Mouse (Mus musculus): ENCODE measurements around the gene Wnt9a. TPM values are rescaled to one million over a fixed set of nuclear protein-coding genes. Genes with fewer than 3 reads are reported as not detected.
"Not testable (repeated sequence)": the region's sequence is repeated elsewhere in the genome, so short reads cannot be mapped to it uniquely, and the experiment has no call there.

The Wnt9a gene
- total RNA-seq, 2 experiments from 2014 or later = not detected

DNA sequence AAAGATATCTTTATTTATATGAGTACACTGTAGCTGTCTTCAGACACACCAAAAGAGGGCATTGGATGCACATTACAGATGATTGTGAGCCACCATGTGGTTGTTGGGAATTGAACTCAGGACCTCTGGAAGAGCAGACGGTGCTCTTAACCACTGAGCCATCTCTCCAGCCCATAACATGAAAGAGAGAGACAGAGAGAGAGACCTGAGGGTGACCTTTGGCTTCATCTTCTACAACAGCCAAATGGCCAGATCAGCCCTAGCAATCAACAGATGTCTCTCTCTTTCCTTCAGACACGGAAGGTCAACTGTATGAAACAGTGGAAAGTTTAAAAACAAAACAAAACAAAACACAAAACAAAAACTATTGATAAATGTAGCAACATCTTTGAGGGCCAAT lies 5.7 kb upstream of the Wnt9a start:
- ATAC-seq (replicated peaks; ENCODE audit: low FRiP score, low TSS enrichment, poor library complexity, severe bottlenecking) = not testable (repeated sequence)

DNA sequence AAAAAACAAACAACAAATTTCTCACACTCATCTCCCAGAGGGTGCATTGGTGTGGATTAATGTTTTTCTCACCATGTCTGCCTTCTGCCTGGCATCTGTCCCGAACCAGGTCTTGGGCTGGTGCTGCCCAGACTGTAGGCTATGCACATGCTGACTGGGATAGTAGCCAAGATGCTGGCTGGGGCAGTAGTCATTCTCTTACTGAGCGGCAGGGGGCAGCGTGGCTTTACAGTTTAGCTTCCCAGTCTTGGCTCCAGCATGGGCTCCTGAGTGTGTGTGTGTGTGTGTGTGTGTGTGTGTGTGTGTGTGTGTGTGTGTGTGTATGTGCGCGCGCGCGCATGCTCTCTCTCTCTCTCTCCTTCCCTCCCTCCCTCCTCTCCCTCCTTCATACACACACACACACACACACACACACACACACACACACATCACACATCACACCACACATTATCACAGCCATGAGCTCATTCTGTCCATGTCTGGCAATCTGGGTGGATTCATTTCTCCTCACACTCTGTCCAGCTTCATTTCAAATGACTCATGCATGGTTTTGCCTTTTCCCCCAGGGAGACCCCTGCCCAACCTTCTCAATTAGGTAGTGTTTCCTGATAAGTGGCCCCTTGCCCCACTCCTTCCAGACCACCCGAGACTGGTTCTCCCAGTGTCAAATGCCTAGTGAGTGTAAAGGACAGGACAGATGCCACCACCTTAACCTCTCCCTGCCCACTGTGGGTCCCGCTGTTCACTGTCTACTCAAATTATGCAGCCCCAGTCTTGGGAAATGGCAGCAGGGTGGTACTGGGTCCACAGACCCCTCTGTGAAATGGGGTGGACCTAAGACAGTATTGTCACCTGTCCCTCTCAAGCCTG lies 3.8 kb upstream of the Wnt9a start:
- ATAC-seq (replicated peaks; ENCODE audit: low FRiP score, low TSS enrichment, poor library complexity, severe bottlenecking) = peak; percentile 75

DNA sequence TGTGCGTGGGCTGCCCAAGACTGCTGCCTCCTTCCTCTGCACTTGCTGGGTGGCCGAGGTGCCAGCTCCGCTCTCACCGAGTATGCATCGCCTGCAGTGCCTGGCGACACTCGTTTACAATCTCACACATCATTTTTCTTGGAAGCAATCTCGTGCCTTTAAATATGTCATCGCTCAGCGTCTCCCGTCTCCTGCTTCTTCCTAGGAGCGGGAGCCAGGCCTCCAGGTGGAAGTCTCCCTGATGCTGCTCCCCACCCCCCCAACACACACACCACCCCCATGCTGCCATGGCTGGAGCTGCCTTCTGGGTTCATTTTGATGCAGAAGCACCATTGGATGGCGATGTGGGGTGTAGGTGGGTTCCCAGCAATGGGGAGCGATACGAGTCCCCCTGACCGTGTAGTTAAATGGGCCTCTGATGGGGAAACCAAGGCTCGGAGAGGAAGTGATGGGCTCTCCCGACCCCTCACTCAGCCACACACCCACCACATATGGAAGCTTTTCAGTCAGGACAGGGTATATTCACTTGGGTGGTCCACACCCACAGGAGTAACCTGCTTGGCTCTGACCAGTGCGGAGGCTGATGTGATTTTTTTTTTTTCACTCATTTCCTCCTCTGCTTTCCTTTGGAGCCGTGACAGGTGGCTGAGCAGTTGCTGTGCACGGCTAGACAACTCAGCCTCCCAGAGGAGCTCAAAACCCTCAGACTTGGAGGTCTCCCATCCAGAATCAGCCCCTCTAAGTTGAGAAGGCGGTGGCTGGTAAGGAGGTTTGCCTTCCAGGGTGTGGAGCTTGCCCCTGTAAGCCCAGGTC lies 1.5 kb upstream of the Wnt9a start:
- no peak for ATAC-seq (replicated peaks; ENCODE audit: low FRiP score, low TSS enrichment, poor library complexity, severe bottlenecking)

DNA sequence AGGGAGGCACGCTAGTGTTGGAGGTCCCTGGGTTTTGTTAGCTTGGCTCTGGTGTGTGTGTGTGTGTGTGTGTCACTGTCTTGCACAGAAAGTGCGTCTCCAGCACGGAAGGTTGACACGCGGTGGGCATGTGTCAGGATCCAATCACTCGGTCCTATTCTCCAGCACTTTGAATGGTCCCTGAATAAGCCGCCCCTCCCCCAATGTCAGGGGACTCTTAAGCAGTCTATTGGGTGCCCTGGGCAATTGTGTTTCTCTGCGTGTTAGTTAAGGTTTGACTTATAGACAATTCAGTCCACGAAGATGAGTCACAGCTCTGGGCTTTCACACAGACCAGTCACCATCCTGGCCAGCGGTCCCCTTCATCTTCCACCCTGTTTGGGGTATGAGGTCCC lies 910 bp upstream of the Wnt9a start:
- no peak for ATAC-seq (replicated peaks; ENCODE audit: low FRiP score, low TSS enrichment, poor library complexity, severe bottlenecking)

DNA sequence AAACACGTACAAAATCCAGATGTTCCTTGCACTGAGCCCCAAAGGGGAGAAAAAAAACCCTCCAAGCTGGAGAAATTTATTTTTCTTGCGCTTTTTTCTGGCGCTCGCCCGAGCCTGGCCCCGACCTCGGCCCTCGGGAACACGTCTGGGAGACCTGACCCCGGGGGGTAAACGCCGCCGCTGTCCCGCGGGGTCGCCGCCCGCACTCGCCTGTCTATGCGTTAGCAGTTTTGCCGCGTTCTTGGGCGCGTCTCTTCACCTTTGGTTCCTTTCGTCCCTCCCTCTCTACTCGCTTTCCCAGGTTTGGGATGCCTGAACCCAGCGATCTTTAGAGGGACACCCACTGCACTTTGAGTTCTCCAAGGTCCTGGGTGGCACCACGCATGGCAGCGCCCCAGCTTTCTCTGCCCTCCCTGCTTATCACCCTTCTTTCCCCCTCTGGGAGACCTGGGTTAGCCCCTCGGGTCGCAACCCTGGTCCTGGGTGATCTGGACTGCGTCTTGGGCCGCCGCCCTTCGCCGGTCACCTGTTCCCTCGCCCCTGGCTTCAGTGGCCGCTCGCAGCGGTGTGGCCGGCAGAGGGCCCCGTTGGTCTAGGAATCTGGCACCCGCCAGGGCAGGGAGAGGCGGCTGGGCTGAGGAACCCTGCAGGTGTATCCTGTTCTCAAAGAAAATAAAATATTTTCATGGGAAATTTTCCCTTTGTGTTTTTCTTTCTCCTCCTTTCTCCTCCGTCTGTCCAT lies 865 bp downstream of the Wnt9a start:
- 0 out of 2 replicates have a peak, but pooled peaks have one; percentile 30 for ATAC-seq (replicated peaks; ENCODE audit: low FRiP score, low TSS enrichment, poor library complexity, severe bottlenecking)

DNA sequence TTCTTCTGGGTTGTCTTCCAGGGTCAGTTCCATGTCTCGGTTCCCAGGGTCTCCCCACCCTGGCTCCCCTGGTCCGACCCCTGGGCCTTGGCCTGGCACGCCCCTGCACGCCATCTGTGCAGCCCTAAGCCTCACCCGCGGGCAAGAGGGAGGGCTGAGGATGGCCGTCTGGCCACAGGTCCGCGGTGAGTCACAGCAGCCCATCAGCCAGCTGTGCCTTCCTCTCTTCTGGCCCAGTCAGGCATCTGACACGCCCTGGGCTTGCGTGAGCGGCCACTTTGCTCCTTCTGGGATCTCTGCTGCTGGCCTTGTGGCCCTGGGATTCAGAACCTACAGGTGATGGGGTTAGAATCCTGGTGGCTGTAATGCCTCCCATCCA lies 1.4 kb downstream of the Wnt9a start:
- no peak for ATAC-seq (replicated peaks; ENCODE audit: low FRiP score, low TSS enrichment, poor library complexity, severe bottlenecking)

DNA sequence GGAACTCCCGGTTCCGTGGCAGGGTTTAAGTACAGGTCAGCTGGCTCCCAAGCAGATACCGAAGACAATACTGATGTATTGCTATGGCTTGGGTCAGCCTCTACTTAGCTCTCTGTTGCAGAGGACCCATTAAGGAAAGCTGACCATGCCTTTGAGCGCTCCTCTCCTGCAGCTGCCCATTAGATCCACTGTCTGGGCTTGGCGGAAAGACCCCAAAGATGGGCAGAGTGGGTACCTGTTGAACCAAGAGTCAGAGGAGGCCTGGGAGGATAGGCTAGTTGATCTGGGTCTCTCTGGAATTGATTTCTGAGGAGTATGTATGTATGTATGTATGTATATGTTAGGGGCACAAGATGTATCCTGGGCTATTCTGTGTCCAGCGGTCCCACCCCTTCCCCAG lies 1.9 kb downstream of the Wnt9a start:
- no peak for ATAC-seq (replicated peaks; ENCODE audit: low FRiP score, low TSS enrichment, poor library complexity, severe bottlenecking)

DNA sequence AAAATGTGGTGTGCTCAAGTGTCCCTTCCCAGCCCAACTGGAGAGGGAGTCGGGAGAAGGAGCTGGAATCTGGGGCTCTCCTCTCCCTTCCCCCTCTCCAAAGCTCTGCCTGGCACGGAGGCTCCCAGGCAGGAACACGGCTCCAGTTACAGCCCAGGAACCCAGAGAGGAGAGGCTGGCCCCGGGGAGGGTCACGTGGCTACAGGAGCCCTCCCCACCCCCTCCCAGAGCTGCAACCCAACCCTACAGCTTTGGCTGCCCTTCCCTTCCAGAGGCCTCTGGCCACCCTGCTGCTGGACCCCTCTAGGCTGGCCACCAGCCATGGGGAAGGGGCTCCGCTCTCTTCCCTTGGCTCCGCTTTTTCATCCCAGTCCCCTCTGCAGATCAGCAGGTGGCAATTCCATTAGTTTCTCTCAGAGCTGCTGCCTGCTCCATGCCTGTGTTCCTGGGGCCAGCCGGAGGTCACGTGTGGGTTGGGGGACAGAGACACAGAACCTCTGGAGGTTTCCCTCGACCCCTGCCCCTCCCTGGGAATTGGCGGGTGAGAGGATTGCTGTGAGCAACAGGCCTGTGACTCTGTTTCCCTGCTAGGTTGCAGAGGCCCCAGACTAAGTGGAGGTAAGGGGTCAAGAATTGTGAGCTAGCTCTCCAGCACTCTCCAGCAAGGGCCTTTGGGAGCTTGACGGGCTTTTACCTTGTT lies 2.5 kb downstream of the Wnt9a start:
- no peak for ATAC-seq (replicated peaks; ENCODE audit: low FRiP score, low TSS enrichment, poor library complexity, severe bottlenecking)

DNA sequence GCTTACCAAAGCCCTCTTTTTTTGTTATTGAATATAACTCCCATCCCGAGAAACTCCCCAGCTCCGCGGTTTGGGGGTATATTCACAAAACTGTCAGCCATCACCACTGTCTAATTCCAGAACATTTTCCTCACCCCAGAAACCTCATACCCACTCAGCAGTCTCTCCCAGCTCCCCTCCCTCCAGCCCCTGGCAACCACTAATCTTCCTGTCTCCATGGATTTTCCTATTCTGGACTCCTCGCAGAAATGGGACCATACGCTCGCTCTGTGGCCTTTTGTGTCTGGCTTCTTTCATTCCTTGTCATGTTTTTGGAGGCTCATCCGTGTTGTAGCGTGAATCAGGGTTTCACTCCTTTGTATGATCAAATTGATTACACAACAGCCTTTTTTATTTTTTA lies 3.2 kb downstream of the Wnt9a start:
- ATAC-seq (replicated peaks; ENCODE audit: low FRiP score, low TSS enrichment, poor library complexity, severe bottlenecking) = no peak

DNA sequence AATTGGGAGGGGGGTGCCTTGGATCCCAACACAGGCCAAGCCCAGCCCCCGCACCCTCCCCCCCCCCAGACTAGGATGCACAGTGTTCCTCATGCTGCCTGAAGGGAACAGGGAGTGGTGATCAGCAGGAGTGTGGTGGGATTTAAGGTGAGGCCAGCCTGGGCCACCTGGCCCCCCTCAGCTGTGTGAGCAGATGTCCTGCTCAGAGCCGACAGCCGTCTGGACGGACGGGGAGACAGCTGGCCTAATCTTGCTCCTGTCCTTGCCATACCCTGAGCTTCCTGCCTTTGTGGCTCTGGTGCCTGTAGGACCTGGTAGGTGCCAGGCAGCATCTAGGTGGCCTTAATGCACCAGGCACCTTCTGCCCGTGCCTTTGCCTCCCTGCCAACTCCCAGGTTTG lies 5.3 kb downstream of the Wnt9a start:
- ATAC-seq (replicated peaks; ENCODE audit: low FRiP score, low TSS enrichment, poor library complexity, severe bottlenecking) = no peak

DNA sequence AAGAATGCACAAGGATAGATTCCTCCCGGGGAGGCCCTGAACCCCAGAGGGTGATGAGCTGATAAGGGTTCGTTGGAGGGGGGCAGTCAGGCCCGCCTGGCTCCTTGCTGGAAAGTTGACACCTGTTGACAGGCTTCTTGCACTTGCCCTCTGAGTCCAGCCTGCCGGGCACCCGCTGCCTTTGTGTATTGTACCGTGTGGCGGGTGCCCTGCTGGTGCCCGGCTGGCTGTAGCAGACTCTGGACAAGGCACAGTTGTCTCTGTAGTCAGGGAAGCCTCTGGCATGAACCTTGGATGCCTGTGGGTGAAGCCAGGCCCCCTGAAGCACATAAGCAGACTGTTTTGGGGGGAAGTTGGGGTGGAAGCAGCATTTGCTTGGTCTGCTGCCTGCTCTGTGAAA lies 5.8 kb downstream of the Wnt9a start:
- no peak for ATAC-seq (replicated peaks; ENCODE audit: low FRiP score, low TSS enrichment, poor library complexity, severe bottlenecking)

DNA sequence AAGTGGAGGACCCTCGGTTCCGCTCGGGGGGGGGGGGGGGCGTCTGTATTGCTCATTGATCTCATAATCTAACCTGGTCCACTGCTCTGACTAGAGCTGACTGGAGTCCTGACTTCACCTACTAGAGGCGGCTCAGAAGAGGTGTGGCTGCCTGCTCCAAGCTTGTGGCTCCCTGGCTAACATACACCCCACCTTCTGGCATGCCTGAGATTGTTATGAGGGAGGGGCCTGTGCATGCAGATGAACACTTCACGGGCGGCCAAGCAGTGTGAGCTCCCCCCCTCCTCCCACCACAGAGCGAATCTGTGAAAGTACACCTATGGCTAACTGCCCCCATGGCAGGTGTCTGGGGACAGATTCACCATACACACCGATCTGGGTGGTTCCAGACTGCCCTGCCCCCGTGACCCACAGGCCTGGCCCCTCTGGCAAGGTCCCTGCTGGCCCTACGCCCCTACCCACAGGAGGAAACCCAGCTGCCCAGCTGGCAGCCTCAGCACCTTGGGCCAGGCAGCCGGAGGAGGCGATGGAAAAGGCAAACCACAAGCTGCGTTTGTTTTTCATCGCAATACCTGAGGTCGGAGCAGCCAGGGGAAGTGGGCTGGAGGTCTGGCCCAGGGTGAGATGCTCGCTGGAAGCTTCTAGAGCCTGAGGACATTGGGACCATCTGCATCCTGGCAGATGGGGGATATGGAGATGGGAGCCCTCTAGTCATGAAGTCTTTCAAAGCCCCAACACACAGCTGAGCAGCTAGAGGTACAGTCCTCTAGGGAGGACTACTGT lies 6.5 kb downstream of the Wnt9a start:
- no peak for ATAC-seq (replicated peaks; ENCODE audit: low FRiP score, low TSS enrichment, poor library complexity, severe bottlenecking)

DNA sequence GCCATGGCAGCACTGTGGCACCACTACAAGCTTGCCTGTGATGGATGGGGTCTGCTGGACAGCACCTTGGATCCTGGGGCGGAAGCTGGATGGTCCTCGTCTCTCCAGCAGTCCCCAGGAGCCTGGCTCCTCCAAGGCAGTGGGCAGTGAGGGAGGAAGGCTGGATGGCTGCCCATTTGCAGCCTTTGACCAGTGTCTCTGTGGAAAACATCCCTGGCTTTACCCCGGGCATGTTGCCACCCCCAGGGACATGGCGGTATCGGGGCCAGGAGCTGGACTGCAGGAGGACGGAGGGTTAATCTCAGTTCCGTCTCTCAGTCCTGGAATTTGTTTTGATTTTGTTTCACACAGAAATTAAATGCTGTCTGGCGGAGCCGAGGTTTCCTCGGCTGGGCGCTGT lies 7.2 kb downstream of the Wnt9a start:
- no peak for ATAC-seq (replicated peaks; ENCODE audit: low FRiP score, low TSS enrichment, poor library complexity, severe bottlenecking)

DNA sequence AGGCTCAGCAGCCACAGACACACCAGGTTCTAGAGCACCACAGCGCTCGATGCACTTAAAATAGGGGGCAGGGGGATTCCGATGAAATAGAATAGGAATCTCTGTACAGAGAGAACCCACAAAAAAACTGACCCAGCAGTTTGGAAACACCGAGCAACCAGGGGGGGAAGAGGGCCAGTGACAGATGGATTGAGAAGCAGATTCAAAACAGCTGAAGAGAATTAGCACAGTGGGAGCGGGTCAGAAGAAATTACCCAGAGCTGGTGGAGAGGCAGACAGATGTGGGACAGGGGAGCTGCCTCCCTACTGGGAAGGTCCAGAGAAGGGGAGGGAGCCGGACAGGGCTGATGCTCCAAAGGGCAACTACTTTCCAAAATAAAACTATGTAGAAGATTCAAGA lies 9.8 kb downstream of the Wnt9a start:
- no peak for ATAC-seq (replicated peaks; ENCODE audit: low FRiP score, low TSS enrichment, poor library complexity, severe bottlenecking)

DNA sequence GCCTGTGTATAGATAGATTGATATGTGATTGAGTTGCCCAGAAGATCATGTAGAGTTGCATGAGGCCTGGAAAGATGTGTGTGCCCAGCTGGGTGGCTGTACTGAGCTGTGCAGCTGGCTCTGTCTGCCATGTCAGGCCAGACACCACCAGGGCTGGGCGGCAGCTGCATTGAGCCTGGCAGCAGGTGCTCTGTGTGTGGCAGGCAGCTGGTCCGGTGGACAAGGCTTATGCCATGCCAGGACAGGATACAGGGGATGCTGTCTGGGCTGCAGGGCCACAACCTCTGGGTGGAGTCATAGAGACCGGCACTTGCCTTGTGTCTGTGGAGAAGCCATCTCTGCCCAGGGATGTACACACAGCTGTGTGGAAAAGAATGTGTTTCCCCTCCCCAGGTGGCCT lies 16.3 kb downstream of the Wnt9a start:
- ATAC-seq (replicated peaks; ENCODE audit: low FRiP score, low TSS enrichment, poor library complexity, severe bottlenecking) = no peak

DNA sequence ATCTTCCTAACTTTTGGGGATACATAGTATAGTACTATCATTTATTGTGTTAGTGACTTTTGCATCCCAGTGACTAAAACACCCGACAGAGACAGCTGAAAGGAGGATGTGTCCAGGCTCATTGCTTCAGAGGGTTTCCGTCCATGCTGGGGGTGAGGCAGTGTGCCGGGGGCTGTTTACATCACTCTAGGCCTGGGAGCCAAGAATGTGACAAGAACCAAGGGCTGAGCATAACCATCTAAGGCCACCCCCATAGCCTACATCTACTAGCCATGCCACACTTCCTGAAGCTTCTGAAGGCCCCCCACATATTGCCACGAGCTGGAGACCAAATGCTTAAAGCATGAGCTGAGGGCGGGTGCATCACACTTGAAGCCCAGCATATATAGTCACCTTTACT lies 18.0 kb downstream of the Wnt9a start:
- no peak for ATAC-seq (replicated peaks; ENCODE audit: low FRiP score, low TSS enrichment, poor library complexity, severe bottlenecking)

DNA sequence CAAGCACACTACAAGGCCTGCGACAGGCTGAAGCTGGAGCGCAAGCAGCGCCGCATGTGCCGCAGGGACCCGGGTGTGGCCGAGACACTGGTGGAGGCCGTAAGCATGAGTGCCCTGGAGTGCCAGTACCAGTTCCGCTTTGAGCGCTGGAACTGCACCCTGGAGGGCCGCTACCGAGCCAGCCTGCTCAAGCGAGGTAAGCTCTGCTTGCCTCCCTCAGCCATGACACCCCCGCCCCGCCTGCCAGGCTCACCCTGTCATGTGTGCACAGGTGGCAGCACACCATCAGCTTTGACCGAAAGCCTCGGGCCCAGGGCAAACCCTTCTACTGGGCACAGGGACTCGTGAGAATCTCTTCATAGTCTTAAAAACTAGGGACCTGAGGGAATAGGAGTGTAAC lies 20.9 kb downstream of the Wnt9a start:
- no peak for ATAC-seq (replicated peaks; ENCODE audit: low FRiP score, low TSS enrichment, poor library complexity, severe bottlenecking)

DNA sequence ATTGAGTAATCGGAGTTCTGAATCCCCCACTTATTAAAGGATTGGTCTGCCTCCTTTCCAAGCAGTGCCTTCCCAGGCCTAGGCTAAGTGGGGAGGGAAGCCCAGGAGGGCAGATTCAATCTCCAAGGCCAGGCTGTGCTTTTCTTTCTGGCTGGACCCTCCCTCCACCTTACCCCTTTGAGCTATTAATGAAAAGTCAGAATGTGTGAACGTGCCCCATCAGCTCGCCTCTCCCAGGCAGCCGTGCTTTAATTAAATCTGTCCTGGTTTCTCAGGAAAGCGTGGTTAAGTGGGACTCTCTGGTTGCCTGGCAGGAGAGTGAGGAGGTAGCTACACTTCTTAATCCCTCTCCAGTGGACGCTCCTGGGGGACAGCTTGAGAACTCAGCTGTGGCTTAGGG lies 22.9 kb downstream of the Wnt9a start:
- no peak for ATAC-seq (replicated peaks; ENCODE audit: low FRiP score, low TSS enrichment, poor library complexity, severe bottlenecking)

DNA sequence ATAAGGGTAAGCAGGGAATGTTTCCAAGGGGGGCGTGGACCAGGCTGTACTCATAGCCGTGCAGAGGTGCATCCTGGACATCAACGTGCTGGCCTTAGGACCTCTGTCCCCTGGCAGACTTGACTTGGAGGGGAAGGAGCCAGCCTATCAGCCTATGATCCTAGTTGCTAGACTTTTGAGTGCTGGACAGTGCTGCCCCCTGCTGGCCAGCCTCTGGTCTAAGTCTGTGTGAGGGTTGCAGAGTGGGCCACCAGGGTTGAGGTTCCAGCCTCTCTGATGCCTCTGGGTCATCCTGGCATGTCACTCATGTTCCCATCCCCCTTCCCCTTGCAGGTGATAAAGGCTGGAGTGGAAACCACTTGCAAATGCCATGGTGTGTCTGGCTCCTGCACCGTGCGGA lies 23.8 kb downstream of the Wnt9a start:
- peak; percentile 58; the same call in 1 of the 2 replicates for ATAC-seq (replicated peaks; ENCODE audit: low FRiP score, low TSS enrichment, poor library complexity, severe bottlenecking)
